Mouse (Mus musculus) C2C12 (cell line): ENCODE results near the gene Eno2.

Source experiments
- CTCF ChIP-seq: IDR thresholded peaks from one replicate; pipeline ENCODE4 v1.5.1; 2011; ENCODE audit not compliant: control insufficient read depth, insufficient read depth, insufficient read length
- MAX ChIP-seq: IDR thresholded peaks from one replicate; pipeline ENCODE4 v1.6.1; 2011; ENCODE audit warnings: mild to moderate bottlenecking, control low read depth
- USF1 ChIP-seq: IDR thresholded peaks from one replicate; pipeline ENCODE4 v1.6.1; 2011; ENCODE audit warnings: low read depth, mild to moderate bottlenecking, control low read depth, moderate library complexity

DNA sequence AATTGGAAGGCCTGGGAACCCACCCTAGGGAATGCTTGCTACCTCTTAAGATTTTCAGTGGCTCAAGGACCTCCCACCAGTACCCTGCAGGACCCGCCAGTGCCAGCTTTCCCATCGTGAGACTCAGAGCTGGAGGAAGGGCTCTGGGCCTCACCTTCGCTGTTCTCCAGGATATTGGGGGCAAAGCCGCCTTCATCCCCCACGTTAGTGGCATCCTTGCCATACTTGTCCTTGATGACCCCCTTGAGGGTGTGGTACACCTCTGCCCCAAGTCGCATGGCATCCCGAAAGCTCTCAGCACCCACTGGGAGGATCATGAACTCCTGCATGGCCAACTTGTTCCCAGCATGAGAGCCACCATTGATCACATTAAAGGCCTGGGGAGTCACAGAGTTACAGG, 3.5 kb downstream of the Eno2 start:
- TF ChIP-seq CTCF (no peak), USF1 (no peak), MAX (no peak)
